Mouse (Mus musculus) mouse trophoblast stem cell (cell line): ENCODE data around the gene Rab8b.
"Not testable (repeated sequence)": the region's sequence is repeated elsewhere in the genome, so short reads cannot be mapped to it uniquely, and the experiment has no call there.

Experiments used
- in situ Hi-C, 2 experiments: fragments of 300-500 bp; cut with MseI, MboI; formaldehyde crosslinking; loops; 2 replicates in 1 of 2; 3 replicates in 1 of 2; pipeline ENCODE4 v1.15.1; 2025

The Rab8b gene

GRCm38 (mm10) chr9:66887301-66887902 lies 32.1 kb downstream of the Rab8b start:
- in situ Hi-C loops, result no loop called here

GRCm38 (mm10) chr9:66886818-66887217 lies 32.7 kb downstream of the Rab8b start:
- in situ Hi-C loops, result no loop called here

GRCm38 (mm10) chr9:66886366-66886765 lies 33.1 kb downstream of the Rab8b start:
- in situ Hi-C loops, result no loop called here

- in situ Hi-C loops, result no loop called here
Observed at GRCm38 (mm10) chr9:66884609-66885008, 34.9 kb downstream of the Rab8b start.

GRCm38 (mm10) chr9:66883500-66883899 lies 36.0 kb downstream of the Rab8b start:
- in situ Hi-C loops, result no loop called here

- in situ Hi-C loops, result no loop called here
Observed at GRCm38 (mm10) chr9:66882406-66882821, 37.1 kb downstream of the Rab8b start.

GRCm38 (mm10) chr9:66881858-66882257 lies 37.6 kb downstream of the Rab8b start:
- in situ Hi-C loops, result no loop called here

GRCm38 (mm10) chr9:66880752-66881151 lies 38.7 kb downstream of the Rab8b start:
- in situ Hi-C loops, result no loop called here

GRCm38 (mm10) chr9:66879486-66879885 lies 40.0 kb downstream of the Rab8b start:
- in situ Hi-C loops, result no loop called here

- in situ Hi-C loops, result no loop called here
Observed at GRCm38 (mm10) chr9:66878899-66879298, 40.6 kb downstream of the Rab8b start.

- in situ Hi-C loops, result no loop called here
Observed at GRCm38 (mm10) chr9:66876577-66876976, 42.9 kb downstream of the Rab8b start.

GRCm38 (mm10) chr9:66874297-66874696 lies 45.2 kb downstream of the Rab8b start:
- in situ Hi-C loops, result no loop called here

- in situ Hi-C loops, result no loop called here
Observed at GRCm38 (mm10) chr9:66873531-66873930, 46.0 kb downstream of the Rab8b start.

- in situ Hi-C loops, result not testable (repeated sequence)
Observed at GRCm38 (mm10) chr9:66873009-66873408, 46.5 kb downstream of the Rab8b start.

- in situ Hi-C loops, result no loop called here
Observed at GRCm38 (mm10) chr9:66872015-66872727, 47.3 kb downstream of the Rab8b start.

GRCm38 (mm10) chr9:66864708-66865107 lies 54.8 kb downstream of the Rab8b start:
- in situ Hi-C loops, result no loop called here

GRCm38 (mm10) chr9:66863456-66863855 lies 56.0 kb downstream of the Rab8b start:
- in situ Hi-C loops, result no loop called here

GRCm38 (mm10) chr9:66862202-66862601 lies 57.3 kb downstream of the Rab8b start:
- in situ Hi-C loops, result no loop called here

- in situ Hi-C loops, result no loop called here
Observed at GRCm38 (mm10) chr9:66861104-66861767, 58.3 kb downstream of the Rab8b start.

- in situ Hi-C loops, result no loop called here
Observed at GRCm38 (mm10) chr9:66859523-66859922, 60.0 kb downstream of the Rab8b start.

GRCm38 (mm10) chr9:66855865-66856264 lies 63.6 kb downstream of the Rab8b start:
- in situ Hi-C loops, result no loop called here

GRCm38 (mm10) chr9:66852592-66852991 lies 66.9 kb downstream of the Rab8b start:
- in situ Hi-C loops, result no loop called here

- in situ Hi-C loops, result no loop called here
Observed at GRCm38 (mm10) chr9:66850966-66851365, 68.5 kb downstream of the Rab8b start.
